Mouse (Mus musculus): ENCODE data around the gene Fam47e. TPM values are rescaled to one million over a fixed set of nuclear protein-coding genes. Genes with fewer than 3 reads are reported as not detected.

Gene Fam47e
- polyA plus RNA-seq, 1 experiment from 2014 or later: 0.22 TPM

DNA sequence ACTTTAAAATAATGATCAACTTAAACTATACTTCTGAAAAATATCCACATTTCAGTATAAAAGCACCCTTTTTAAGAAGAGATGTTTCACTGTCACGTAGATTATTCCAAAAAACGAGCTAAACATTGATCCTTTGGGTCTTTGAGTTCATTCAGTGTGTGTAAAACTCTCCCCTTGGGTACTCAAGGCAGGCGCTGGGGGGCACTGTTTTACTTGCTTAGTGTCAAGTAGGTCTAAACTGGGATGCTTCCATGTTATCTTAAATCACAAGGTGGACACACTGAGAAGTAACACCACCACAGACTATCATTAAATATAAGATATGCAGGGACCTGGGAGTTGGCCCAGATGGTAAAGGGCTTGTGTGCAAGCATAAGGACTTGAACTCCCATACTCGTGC lies 78.7 kb downstream of the Fam47e start:
- H3K4me2 ChIP-seq (replicated peaks; ENCODE audit: low read depth, low read length): no peak overlapping the region
- H3K36me3 ChIP-seq (ENCODE audit: insufficient read depth, low read length): no peaks in the 10 kb centered on the region
- H3K4me1 ChIP-seq (ENCODE audit: insufficient read depth, low read length): no peaks in the 10 kb centered on the region
- ATAC-seq (ENCODE audit: low FRiP score, low TSS enrichment): no peak
- H3K9ac ChIP-seq (replicated peaks; ENCODE audit: low read length): no peak overlapping the region
- H3K27ac ChIP-seq (ENCODE audit: low read length): no peak overlapping the region
- WGBS: 77% methylated on average over 4 of the region's 4 CpGs
- no peaks in the 10 kb centered on the region for H3K27me3 ChIP-seq (ENCODE audit: insufficient read depth, low read length)
- H3K9me3 ChIP-seq (ENCODE audit: low read length): no peaks in the 10 kb centered on the region
- H3K4me3 ChIP-seq (ENCODE audit: low read length): no peak overlapping the region

DNA sequence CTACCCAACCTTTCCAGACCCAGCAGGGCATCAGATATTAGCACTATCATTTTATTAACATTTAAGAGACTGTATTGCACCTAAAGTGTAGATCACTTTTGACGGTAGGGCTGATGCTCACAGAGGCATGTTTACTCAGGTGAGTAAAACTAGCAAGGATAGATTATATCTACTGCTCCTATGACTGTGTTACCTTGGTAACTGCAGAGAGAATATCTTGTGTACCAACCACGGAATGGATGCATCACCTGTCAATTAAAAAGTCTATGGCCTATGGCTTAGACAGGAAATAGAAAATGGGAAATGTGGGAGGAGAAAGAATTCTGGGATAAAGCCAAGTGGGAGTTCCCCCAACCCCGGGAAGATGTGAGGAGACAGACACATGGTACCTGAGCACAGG lies 80.0 kb downstream of the Fam47e start:
- no peak for ATAC-seq (ENCODE audit: low FRiP score, low TSS enrichment)
- Histone ChIP-seq H3K9ac (replicated peaks; ENCODE audit: low read length) (no peak overlapping the region), H3K4me3 (ENCODE audit: low read length) (no peak overlapping the region), H3K36me3 (ENCODE audit: insufficient read depth, low read length) (no peaks in the 10 kb centered on the region), H3K27ac (ENCODE audit: low read length) (no peak overlapping the region), H3K4me1 (ENCODE audit: insufficient read depth, low read length) (no peaks in the 10 kb centered on the region), H3K9me3 (ENCODE audit: low read length) (no peaks in the 10 kb centered on the region), H3K27me3 (ENCODE audit: insufficient read depth, low read length) (no peaks in the 10 kb centered on the region), H3K4me2 (replicated peaks; ENCODE audit: low read depth, low read length) (no peak overlapping the region)
- WGBS: 69% methylated on average over 3 of the region's 3 CpGs

DNA sequence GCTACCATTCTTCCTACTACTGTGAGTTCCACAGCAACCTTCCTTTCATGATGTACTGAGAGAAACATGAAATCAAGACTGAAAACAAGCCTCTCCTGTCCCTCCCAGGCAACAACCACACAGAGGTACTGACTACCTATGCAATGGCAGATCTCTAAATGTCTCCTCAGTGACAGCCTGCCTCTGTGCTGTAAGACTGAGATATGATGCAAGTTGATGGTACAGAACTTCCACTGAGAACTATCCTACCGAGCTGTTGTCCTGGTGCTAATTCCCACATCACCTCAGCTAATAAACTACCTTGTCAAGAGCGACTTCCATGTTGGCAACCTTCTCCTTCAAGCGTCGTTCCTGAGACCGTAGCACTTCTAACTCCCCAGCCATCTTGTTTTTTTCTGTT lies 81.0 kb downstream of the Fam47e start:
- H3K4me3 ChIP-seq (ENCODE audit: low read length): no peak overlapping the region
- WGBS: 72% methylated on average over 5 of the region's 5 CpGs
- no peak overlapping the region for H3K9ac ChIP-seq (replicated peaks; ENCODE audit: low read length)
- H3K4me1 ChIP-seq (ENCODE audit: insufficient read depth, low read length): no peaks in the 10 kb centered on the region
- no peak overlapping the region for H3K27ac ChIP-seq (ENCODE audit: low read length)
- ATAC-seq (ENCODE audit: low FRiP score, low TSS enrichment): no peak
- H3K36me3 ChIP-seq (ENCODE audit: insufficient read depth, low read length): no peaks in the 10 kb centered on the region
- no peak overlapping the region for H3K4me2 ChIP-seq (replicated peaks; ENCODE audit: low read depth, low read length)
- no peaks in the 10 kb centered on the region for H3K9me3 ChIP-seq (ENCODE audit: low read length)
- no peaks in the 10 kb centered on the region for H3K27me3 ChIP-seq (ENCODE audit: insufficient read depth, low read length)

DNA sequence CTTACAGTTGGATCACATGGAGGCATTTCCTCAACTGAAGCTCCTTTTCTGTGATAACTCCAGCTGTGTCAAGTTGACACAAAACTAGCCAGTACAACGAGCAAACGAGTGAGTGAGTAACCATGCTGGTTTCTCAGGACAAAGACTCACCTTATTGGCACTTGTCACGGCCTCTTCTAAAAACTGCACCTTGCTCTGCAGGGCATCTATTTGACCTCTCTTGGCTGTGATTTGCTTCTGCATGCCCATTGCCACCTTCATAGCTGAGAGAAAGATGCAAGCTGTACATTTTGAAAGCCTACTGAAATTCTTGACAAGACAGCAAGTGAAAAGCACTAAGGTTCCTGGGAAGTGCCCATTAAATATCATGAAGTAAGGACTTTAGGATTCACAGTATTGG lies 86.0 kb downstream of the Fam47e start:
- ATAC-seq (ENCODE audit: low FRiP score, low TSS enrichment): no peak
- H3K4me3 ChIP-seq (ENCODE audit: low read length): no peak overlapping the region
- H3K9ac ChIP-seq (replicated peaks; ENCODE audit: low read length): no peak overlapping the region
- 91% methylated on average over 3 of the region's 3 CpGs for WGBS
- H3K27ac ChIP-seq (ENCODE audit: low read length): no peak overlapping the region
- H3K27me3 ChIP-seq (ENCODE audit: insufficient read depth, low read length): no peaks in the 10 kb centered on the region
- no peaks in the 10 kb centered on the region for H3K9me3 ChIP-seq (ENCODE audit: low read length)
- no peak overlapping the region for H3K4me2 ChIP-seq (replicated peaks; ENCODE audit: low read depth, low read length)
- no peaks in the 10 kb centered on the region for H3K36me3 ChIP-seq (ENCODE audit: insufficient read depth, low read length)
- H3K4me1 ChIP-seq (ENCODE audit: insufficient read depth, low read length): no peaks in the 10 kb centered on the region

Other genes with a start within 250 kb of the Fam47e start
- gene Sdad1, start 244.6 kb upstream of the Fam47e start, polyA plus RNA-seq (2015; fragmentation: Nextera tagmentation; extraction: Ambion mirVana): 39.2 and 42.6 TPM in 2 replicates
- gene Cxcl9, start 227.0 kb upstream of the Fam47e start, polyA plus RNA-seq (2015; fragmentation: Nextera tagmentation; extraction: Ambion mirVana): not detected in 2 replicates
- 2.6 and 3.5 TPM in 2 replicates for gene Art3, start 223.2 kb upstream of the Fam47e start, polyA plus RNA-seq (2015; fragmentation: Nextera tagmentation; extraction: Ambion mirVana)
- gene Cxcl10, start 206.2 kb upstream of the Fam47e start, polyA plus RNA-seq (2015; fragmentation: Nextera tagmentation; extraction: Ambion mirVana): 1.1 TPM in 2 replicates
- 54.1 and 54.4 TPM in 2 replicates for gene Nup54, start 119.8 kb upstream of the Fam47e start, polyA plus RNA-seq (2015; fragmentation: Nextera tagmentation; extraction: Ambion mirVana)
- 8.4 and 9.5 TPM in 2 replicates for gene Scarb2, start 48.2 kb upstream of the Fam47e start, polyA plus RNA-seq (2015; fragmentation: Nextera tagmentation; extraction: Ambion mirVana)
- 32.7 and 40.0 TPM in 2 replicates for gene Stbd1, start 48.0 kb downstream of the Fam47e start, polyA plus RNA-seq (2015; fragmentation: Nextera tagmentation; extraction: Ambion mirVana)
- 1.0 and 1.1 TPM in 2 replicates for gene Ccdc158, start 120.2 kb downstream of the Fam47e start, polyA plus RNA-seq (2015; fragmentation: Nextera tagmentation; extraction: Ambion mirVana)
- 8.1 and 8.3 TPM in 2 replicates for gene Shroom3, start 128.4 kb downstream of the Fam47e start, polyA plus RNA-seq (2015; fragmentation: Nextera tagmentation; extraction: Ambion mirVana)

Data from kidney, embryonic 16.5 days (tissue).